Mouse (Mus musculus): ENCODE results near the gene Dhcr24.

The Dhcr24 gene

DNA sequence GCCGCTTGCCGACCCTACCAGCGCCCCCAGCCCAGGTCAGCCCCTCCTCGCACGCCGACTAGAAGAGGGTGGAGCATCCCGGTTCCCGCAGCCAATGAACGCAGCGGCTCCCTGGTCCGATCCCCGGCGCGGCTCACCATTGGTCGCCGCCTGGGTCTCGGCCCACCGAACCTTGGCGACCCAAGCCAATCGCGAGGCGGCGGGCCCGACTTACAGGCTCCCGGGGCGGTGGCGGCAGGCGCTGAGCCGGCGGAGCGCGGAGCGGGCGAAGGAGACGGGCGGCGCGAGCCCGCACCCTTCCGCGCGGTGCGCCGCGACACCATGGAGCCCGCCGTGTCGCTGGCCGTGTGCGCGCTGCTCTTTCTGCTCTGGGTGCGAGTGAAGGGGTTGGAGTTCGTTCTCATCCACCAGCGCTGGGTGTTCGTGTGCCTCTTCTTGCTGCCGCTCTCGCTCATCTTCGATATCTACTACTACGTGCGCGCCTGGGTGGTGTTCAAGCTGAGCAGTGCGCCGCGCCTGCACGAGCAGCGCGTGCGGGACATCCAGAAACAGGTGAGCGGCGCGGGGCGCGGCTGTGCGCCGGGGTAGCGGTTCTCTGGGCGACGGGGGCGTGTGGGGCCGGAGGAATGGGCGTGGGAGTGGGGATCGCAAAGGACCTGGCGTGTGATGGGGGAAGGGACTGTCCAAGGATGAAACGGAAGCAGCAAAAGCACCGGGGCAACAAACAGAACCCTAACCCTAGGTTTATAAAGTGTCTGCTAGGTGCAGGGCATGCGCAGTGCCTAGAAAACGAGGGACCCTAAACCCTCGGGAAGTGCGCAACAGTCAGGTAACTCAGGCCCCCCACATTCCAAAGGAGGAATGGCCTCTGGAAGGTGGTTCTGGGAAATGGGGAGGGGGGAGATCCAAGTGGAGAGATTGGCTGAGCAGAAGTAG lies at the start of gene Dhcr24:
Gene Dhcr24 (plus strand): TSS at position 193 of the 936 bp plus-strand sequence.
- DNase-seq (ENCODE audit: extremely low read depth, low read depth, low spot score), result no peak

DNA sequence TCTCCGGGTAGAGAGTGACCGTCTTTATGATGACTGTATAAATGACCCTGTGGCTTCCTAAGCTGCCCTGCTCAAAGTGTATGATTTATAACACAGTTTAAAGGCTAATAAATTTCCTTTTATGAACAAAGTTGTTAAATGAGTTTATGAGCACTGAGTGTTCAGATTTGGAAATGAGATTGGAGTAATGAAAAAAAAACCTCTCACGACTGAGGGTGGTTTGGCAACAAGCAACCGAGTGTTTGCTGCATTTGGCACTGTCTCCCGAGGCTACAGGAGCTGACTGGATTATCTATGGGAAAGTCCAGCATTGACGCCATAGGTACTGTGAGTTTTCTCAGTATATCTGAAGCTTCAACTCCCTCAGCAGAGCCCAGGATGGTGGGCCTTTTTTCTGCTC lies 46.2 kb upstream of the Dhcr24 start:
- peak; percentile 96 for DNase-seq (ENCODE audit: extremely low read depth, low read depth, low spot score)

DNA sequence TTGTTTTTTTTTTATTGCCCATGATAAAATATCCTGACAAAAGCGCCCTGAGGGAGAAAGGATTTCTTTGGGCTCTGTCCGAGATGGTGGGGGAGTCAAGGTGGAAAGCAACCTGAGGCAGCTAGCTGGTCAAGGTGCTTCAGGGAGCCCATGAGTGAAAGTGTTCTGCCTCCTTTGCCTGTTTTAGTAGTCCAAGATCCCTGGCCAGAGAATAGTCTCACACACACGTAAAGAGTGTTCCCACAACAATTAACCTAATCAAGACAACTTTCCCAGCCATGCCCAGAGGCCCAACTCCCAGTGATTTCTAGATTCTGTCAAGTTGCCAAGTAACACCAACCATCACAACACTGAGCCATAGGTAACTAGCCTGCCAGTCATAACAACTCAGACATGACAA lies 38.3 kb upstream of the Dhcr24 start:
- peak; percentile 91 for DNase-seq (ENCODE audit: extremely low read depth, low read depth, low spot score)

DNA sequence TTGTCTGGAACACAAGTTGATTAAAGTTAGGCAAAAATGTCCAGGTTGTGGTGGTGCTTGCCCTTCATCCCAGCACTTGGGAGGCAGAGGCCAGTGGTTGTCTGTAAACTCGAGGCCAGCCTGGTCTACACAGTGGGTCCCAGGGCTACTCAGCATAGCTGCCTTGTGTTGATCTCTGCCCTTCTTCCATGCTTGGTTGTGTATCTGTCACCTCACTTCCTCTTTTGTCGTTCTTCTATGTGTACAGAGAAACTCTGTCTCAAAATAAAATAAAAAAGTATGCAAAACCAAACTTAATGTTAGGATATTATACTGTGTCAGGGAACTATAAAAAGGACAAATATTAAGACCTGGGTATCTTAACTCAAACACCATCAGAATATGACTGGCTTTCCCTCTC lies 36.7 kb upstream of the Dhcr24 start:
- DNase-seq (ENCODE audit: extremely low read depth, low read depth, low spot score), result no peak

DNA sequence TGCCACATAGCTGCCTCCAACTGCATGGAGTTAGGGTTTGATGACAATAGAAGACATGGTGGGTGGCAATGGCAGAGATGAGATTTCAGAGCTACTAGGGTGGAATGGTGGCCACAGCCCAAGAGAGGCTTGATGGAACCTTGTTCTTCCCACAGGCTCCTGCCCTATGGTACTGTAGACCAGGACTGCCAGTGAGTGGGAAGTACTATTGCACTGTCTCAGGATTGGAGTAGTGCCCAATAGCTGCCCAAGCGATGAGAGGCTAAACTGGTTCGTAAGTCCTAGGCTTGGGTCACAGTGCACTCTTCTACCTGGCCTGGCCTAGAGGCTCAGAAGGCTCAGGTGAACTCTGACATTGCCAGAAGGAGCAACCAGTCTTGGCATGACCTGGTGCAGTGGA lies 35.8 kb upstream of the Dhcr24 start:
- DNase-seq (ENCODE audit: extremely low read depth, low read depth, low spot score), result peak; percentile 99

DNA sequence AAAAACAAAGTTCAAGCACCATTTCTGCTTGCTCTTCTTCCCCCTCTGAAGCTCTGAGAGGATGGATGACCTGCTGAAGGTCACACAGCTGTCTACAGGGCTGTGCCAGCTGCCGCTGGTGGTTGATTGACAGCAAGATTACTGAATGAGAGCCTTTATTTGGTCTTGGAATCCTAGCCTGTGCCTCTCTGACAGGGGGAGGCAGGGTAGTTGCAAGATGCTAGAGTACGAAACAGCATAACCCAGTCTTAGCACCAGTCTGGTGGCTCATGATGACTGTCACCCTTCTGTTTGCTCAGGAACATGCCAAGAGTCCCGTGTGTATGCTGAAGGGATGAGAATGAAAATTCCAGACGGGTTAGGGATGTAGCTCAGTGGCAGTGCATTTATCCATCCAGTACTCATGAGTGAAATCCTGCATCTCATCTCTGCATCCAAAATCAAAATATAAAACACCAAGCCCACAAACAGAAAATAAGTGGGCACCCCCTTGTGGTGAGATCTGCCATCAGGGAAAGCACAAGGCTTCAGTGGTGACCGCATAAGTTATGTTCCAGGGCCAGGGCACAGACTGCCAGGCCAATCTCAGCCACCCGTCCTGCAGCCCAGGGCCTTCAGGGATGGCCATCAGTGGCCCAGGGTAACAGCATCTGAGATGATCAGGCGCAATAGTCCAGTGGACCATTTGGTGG lies 32.8 kb upstream of the Dhcr24 start:
- DNase-seq (ENCODE audit: extremely low read depth, low read depth, low spot score), result no peak

DNA sequence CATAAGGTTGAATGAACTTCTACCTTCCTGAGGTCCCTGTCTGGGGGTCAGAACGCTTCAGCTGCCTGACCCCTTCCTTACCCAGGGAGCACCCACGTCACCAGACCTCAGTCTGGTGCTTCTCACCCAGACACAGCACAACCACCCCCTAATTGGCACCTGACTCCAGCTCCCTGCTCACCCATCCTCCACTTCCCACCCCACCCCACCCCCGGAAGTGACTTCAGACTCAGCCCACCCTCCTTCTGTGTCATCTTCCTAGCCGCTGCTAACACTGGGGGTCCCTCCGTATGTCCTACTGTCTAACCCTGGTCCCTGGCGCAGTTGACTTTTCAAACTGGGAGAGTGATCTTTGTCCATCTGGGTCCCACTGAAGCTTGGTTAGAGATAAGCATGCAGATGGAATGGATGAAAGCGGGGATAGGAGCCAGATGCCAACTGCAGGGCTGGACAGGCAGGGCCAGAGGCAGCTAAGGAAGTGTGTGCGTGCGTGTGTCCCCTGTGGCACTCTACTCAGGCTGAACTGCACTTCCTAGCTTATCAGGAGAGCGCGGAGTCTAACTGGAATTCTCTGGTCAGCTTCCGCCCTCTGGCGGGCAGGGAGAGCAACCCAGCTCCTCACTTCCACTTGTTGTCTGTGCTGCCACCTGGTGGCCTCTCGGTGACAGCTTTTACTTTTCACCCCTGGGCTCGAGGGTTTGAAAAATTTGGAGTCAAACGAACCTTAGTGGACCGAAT lies 31.3 kb upstream of the Dhcr24 start:
- no peak for DNase-seq (ENCODE audit: extremely low read depth, low read depth, low spot score)

DNA sequence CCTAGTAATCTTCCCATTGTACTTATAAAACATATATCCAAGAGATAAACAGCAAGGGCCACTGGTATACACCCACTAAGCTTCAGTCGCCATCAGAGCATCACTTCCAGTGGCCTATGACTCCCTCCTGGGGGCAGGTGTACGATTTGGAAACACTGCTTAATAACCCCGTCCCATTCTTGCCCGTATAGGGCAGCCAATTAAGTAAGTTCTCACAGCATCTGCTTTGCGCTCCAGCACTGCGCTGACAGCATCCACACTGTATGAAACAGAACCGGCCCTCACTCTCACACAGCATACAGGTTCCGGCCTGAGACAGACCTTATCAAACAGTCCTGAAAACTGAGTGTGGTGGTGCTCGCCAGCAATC lies 30.7 kb upstream of the Dhcr24 start:
- DNase-seq (ENCODE audit: extremely low read depth, low read depth, low spot score), result no peak

DNA sequence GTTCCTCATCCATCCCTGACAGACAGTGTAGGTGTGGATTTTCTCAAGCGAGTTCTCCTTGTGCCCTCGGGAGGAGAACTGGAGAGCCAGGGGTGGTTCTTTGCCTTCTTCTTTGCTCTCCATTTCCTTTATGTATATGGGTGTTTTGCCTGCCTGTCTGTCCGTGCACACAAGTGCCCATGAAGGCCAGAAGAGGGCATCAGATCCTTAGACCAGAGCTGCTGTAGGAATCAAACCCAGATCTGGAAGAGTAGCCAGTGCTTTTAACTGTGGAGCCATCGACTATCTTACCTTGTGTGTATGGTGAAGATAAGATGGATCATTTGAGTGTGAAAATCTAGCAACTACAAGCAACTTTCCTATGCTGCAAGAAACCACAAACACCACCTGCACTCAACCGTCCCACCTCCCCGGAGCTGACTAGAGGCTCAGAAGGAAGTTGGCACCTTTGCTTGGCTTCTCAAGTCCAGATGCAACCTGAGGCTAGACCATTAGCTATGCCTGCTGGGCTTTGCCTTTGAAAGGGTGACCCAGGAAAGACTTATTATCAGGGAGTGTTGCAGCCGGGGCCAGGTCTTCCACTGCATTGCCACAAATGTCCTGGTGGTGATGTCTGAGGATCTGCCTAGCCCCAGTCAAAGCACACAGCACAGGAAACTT lies 27.3 kb upstream of the Dhcr24 start:
- DNase-seq (ENCODE audit: extremely low read depth, low read depth, low spot score), result no peak

DNA sequence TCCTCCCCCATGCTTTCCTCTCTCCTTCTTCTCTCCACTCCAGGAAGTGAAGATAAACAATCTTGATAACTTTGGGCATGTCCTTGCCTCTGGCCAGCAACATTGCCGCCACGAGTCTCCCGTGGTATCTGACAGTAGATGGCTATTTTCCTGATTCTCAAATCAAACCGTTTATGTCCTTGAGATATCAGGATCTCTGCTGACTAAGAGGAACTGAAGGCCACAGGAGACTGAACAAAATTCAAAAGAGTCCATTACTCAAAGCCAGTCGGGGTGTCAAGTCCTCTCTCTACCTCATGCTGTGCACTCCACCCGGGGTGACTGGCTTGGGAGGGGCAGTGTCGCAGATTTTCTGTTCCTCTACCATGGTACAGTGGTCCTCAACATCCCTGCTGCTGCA lies 26.6 kb upstream of the Dhcr24 start:
- no peak for DNase-seq (ENCODE audit: extremely low read depth, low read depth, low spot score)

DNA sequence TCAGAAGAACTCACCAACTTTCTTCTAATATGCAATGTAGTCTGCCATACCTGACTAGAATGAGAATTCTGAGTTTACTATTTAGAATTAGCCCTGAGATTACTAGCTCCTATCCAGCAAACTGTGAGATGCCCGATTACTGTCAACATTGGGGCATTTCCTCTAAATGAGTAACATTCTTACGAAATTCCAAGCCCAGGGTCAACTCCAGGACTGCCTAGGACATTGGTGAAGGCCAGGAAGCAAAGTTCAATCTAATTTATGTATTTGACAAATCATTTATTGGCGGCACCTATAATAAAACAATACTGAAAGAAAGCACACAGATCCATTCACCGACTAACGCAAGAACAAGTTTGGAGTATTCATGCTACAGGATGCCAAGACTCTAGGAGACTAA lies 21.1 kb upstream of the Dhcr24 start:
- DNase-seq (ENCODE audit: extremely low read depth, low read depth, low spot score), result no peak

DNA sequence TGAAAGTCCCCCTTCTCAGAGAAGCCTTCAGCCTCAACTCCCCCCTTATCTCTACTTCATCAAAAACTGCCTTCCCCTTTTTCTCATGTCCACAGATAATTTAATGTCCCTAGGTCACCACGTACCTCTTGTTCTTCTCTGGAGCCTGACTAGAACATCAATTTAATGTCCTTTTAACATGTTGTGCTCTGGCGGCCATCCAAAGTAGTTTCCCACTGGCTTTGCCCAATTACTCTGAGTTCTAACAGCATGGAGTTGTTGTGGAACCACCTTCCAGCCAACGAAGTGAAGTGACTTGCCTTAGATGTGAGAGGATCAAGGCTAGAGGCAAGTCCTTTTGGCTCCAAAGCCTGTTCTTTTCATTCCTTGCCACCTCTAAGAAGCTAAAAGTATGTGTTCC lies 19.3 kb upstream of the Dhcr24 start:
- DNase-seq (ENCODE audit: extremely low read depth, low read depth, low spot score), result no peak

DNA sequence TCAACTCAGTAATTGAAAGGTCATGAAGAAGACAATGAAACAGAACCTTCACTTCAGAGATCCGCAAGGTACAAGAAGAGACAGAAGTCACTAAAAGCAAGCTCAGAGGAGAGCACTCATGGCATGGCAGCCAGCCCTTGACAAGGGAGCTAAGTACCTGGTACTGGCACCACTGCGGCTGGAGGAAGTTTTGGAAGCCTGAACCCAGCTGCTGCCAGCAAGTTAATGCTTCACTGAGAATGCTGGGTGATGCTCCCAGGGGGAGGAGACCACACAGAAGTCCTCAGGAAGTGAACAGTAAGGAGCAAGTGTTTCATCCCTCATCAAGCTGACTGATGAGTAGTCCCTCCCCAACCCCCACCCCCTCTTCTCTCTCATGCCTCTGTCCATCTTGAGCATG lies 18.6 kb upstream of the Dhcr24 start:
- DNase-seq (ENCODE audit: extremely low read depth, low read depth, low spot score), result no peak

DNA sequence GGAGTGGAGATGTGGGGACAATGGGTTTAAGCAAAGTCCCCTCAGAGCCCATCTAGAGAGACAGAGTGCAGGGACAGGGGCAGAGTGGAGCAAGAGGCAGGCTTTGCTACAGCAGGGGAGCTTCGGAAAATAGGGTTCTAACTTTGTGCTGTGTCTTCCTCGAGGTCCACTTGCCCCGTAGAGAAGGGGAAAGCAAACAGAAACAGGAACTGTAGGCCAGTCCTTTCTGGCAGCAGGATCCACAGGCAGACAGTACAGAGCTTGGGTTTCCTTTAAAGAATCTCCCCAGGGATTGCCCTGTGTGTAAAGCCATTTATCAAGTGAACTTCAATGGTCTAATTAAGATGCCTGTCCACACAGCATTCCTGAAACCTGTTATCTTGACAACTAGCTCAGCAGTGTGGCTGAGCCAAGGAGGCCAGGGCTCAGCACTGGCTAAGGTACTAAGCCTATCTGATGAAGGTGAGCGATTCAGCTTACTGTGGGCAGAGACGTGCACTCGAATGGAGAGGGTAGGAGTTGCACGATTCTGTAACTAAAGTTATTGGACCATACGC lies 14.9 kb upstream of the Dhcr24 start:
- no peak for DNase-seq (ENCODE audit: extremely low read depth, low read depth, low spot score)

DNA sequence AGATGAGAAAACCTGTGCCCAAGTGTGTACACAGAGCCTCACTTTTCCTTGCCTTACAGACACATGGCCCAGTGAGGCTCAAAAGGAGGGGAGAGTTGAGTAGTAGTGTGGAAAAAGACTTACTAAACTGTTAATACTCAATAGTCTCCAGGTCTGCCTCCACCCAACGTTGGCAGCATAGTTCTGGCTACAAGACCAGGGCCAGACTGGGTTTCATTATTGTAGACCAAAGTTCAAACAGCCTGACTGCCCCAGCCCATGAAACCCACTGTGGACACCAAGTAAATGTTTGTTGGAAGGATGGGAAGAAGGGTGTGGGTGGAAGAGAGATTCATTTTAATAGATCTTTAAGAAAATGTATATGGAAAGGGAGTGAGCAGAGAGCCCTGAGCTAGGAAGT lies 13.9 kb upstream of the Dhcr24 start:
- no peak for DNase-seq (ENCODE audit: extremely low read depth, low read depth, low spot score)

DNA sequence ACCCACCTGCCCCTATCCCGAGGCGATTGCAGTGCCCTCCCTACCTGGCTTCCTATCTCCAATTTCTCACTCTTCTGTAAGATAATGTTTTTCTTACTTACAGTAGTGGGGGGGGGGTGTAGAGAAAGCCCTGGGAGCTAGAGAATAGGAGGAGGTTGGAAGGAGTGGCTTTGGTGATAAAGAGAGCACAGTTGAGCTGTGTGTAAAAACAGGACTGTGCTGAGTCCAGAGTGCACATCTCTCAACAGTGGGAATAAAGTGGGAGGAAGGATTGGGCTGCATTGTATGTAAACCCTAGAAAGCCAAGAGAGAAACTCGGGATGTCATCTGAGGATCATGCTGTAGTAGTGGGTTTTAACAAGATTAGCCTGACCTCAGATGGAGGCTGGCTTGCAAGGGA lies 12.7 kb upstream of the Dhcr24 start:
- no peak for DNase-seq (ENCODE audit: extremely low read depth, low read depth, low spot score)

DNA sequence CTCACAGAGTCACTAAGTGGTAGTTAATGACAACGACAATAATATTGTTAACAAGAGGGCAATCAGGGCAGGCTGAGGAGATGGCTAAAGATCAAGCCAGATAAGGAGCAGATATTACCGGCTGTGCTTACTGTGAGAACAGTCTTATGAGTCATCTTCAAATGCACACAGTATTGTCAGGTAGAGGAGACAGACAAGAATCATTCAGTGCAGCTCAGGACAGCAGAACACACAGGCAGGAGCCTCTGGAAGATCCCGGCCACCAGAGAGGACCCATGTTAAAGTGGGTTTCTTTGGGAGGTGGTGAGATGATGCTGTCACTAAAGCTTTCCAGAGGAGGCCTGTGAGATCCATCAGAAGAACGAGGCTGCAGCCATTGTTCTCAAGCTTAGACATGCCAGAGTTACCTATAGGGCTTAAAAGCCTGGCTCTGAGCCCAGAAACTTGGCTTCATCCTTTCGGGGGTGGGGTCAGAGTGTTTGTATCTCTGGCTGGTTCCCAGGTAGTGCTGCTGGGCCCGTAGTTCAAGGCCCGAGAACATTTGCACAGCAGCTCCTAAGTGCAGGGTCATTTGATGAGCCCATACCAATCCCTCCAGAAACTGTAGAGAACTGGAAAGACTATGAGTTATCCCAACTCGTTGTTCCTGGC lies 10.2 kb upstream of the Dhcr24 start:
- DNase-seq (ENCODE audit: extremely low read depth, low read depth, low spot score), result no peak

DNA sequence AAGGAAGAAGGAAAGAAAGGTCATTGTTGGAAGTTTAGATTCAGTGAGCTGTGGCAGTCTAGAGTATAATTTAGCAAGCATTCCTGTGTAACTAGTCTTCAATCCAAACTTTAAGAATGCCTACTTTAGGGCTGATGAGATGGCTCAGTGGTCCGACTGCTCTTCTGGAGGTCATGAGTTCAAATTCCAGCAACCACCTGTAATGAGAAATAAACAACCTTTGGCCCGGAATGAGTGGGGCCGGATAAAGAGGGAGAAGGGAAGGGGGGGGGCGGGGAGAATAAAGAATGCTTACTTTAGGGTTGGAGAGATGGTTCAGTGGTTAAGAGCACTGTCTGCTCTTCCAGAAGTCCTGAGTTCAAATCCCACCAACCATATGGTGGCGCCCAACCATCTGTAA lies 3.6 kb upstream of the Dhcr24 start:
- DNase-seq (ENCODE audit: extremely low read depth, low read depth, low spot score), result no peak

DNA sequence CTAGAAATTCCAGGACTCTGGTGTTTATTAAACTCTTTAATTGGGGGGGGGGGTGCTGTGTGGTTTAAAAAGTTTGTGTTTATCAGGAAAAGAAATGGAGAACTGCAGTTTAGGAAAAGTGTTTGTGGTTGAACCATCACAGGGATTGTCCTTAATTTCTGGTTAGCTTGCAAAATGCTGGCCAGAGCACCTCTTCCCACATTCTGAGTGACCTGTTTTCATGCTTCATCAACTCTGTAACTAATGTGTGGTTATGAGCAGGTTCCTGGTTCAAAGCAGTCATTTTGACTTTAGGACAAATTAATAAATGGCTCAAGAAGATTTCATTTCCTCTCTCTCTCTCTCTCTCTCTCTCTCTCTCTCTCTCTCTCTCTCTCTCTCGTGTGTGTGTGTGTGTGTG lies 2.9 kb upstream of the Dhcr24 start:
- no peak for DNase-seq (ENCODE audit: extremely low read depth, low read depth, low spot score)

Measured in fat pad, adult 2 months (tissue).